Mouse (Mus musculus): ENCODE measurements around the gene H2-DMb1.

The H2-DMb1 gene

DNA sequence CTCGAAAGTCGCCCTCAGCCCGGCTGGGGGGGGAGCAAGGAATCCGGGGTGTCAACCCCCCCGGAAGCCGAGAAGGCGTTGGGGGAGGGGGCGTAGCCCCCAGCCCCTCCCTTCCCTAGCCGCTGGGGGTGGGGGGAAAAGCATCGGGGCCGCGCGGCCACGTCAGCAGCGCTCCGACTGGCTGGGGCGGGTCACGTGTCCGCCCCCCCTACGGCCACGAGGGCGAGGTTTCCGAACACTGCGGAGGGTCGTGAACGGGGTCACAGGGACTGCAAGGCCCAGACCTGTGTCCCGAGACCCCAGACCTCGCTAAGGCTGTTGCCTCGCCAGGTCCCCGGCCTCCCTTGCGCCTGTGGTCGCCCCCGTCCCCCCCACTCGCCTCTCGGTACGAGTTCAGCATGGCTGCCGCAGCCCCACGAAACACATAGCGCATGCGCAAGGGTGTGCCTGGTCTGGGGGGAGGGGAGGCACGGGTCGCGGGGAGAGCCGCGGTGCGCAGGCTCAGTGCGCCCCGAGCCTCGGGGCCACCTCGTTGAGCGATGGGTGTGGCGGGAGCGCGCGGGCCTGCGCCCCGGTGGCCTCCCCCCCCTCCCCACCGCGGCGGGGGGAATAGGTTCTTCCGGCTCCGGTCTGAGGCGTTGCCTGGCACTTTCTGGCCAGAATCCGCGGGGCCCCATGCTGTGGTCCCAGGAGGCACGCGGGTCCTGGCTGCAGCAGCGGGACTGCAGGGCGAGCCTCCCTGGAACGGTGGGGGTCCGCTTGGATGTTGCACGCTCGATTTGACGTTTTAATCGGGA, 30.5 kb upstream of the H2-DMb1 start, which contains the start of gene Brd2:
Brd2 (minus strand) TSS at position 447 of the 797 bp plus-strand sequence.
- DNase-seq (ENCODE audit: inconsistent age in 2 of 2, low spot score in 1 of 2) = peak; percentile 99 to 100

GRCm38 (mm10) chr17:34123111-34123510, 29.8 kb upstream of the H2-DMb1 start:
- peak in 1 of 2 experiments; percentile 65 for DNase-seq (ENCODE audit: inconsistent age in 2 of 2, low spot score in 1 of 2)

- DNase-seq (ENCODE audit: inconsistent age in 2 of 2, low spot score in 1 of 2) = peak; percentile 45 to 76
Measured at GRCm38 (mm10) chr17:34123518-34123917, 29.4 kb upstream of the H2-DMb1 start.

DNA sequence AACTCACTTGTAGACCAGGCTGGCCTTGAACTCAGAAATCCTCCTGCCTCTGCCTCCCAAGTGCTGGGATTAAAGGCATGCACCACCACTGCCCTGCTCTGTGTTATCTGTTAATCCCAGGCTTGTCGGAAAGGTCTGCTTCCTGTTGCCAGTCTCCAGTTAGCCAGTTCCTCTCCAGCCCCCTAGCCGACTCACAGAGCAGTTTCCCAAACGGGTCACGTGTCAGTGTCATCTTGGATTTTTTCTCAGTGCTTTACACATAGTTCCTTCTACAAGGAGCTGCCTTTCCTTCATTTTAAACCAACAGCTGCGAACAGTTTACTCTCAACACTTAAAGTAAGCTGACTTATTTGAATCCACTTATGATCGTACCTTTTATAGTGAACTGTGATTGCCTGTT, 28.2 kb upstream of the H2-DMb1 start:
- peak in 1 of 2 experiments; percentile 59 for DNase-seq (ENCODE audit: inconsistent age in 2 of 2, low spot score in 1 of 2)

DNA sequence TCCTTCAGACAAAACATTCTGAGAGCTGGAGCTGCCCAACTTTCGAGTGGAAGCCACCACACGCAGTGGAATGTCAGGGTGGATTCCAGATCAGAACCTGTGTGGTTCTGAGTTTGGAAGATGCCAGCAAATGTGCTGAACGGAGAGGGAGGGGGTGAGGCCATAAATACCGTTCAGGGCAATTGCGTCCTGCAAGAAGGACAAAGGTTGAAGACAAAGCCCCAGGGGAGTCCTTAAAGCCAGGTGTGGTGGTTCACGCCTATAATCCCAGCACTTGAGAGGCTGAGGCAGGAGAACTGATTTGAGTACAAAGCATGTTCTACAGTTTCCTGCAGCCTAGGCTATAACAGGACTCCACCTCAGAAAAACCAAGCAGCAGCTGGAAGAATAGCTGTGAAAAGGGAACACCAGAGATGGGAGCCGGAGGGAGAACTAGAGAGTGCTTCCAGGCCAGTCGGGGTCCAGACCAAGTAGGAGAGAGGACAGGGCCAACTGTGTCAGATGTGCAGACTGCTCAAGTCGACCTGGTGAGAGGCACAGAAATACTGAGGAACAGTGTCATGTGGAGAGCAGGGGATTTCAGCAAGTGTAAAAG, 25.9 kb upstream of the H2-DMb1 start:
- DNase-seq (ENCODE audit: inconsistent age in 2 of 2, low spot score in 1 of 2) = peak in 1 of 2 experiments; percentile 42

DNA sequence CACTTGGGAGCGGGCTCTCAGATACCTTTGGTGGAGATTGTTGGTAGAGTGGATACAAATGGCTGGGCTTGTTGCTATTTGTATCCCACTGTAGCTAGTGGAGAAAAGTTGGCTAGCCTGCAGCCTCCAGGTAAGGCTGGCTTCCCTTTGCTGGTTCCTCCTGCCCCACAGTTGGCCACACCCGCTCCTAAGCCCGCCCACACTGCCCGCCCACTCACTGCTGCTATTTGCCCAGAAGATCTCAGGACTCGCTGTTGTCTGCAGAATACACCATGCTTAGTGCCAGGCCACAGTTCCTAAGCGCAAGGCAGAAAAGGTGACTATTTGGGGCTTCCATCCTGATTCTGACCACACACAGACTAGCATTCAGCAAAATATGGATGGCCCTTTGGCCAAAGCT, 25.4 kb upstream of the H2-DMb1 start:
- DNase-seq (ENCODE audit: inconsistent age in 2 of 2, low spot score in 1 of 2) = peak in 1 of 2 experiments; percentile 73

GRCm38 (mm10) chr17:34128264-34128937, 24.5 kb upstream of the H2-DMb1 start:
- peak in 1 of 2 experiments; percentile 30 for DNase-seq (ENCODE audit: inconsistent age in 2 of 2, low spot score in 1 of 2)

DNA sequence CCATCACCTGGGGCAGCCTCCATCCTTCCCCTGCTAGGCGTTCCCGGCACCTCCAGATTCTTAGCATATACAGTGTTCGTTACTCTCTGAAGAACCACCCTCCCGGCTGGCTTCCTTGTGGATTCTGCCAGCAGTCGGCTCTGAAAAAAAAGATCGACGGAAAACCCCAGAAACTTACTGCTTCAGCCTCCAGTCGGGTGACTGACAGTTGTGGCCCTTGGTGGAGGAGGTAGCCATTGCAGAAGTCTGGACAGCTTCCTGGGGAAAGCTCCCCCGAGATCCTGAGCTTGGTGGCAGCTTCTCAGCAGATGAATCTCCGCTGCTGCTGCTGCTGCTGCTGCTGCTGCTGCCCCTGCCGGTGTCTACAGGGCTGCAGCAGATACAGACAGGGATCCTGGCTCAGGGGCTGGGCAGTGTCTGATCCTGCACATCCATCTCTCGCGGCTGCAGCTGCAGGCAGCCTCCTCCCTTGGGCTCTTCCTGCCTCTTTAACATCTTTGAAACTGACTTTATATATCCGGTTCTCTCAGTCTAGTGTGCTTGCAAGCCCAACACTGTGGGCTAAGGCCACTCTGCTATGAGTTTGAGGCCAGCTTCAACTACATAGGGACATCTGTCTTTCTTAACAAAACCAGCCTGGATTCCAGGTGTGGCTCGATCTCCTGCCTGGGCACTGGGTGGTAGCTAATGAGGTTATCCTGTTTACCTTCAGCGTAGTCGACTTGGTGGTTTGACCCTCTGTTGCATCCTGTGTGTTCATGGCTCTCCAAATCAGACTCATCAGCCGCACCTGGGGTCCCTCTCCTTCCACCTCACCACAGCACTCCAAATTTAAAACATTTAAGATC, 23.7 kb upstream of the H2-DMb1 start:
- DNase-seq (ENCODE audit: inconsistent age in 2 of 2, low spot score in 1 of 2) = peak in 1 of 2 experiments; percentile 32

DNA sequence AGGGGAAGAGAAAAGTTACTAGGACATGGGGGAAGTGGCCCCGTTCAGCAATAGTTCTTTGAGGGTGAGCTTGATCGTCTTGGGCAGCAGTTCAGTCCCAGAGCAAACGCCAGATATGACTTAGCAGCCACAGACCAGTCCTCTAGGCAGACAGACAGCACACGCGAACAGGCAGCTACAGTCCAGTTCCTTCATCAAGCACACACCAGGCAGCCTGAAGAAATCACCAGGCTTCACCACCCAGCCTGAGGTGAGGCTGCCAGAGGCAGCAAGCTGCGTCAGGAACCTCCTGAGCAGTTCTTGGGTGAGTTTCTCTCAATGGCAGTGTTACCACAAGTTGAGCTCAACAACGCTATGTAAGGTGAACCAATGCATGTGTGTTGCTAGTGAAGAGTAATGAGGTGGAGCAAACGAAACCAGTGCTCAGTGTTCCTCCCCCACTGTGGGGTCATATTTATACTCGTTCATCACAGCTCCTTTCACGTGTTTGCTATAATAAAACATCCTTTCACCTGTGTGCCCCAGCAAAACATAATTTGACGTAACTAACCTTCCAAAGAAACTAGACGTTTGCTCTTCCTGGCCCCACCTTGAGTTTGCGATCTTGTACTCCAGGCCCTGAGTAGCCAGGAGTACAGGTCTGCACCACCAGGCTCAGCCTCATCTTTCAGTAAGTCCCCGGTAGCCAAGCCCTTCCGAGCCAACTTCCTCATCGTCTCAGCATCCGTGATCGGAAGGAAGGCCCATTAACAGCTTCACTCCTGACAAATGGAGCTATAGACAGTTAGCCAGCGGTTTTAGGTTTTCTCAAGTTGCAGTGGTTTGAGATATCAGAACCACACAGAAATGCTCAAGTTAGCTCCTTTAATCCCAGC, 22.6 kb upstream of the H2-DMb1 start:
- DNase-seq (ENCODE audit: inconsistent age in 2 of 2, low spot score in 1 of 2) = peak in 1 of 2 experiments; percentile 18

DNA sequence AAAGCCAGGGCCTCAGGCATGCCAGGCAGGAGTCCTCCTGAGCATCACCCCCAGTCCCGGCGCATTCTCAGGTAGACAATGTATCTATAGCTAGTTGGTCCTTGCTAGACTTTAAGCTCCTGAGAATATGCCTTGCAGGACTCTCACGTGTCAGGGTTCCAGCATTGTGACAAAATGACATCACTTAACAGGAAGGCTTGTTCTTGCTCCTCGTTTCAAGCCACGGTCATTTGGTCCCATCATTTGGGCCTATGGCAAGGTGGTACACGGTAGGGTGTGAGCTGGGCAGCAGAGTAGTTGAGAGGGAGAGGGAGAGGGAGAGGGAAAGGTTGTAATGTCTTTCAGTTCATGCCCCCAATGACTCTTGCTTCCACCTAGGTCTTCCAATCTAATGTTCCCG, 21.0 kb upstream of the H2-DMb1 start:
- peak in 1 of 2 experiments; percentile 20 for DNase-seq (ENCODE audit: inconsistent age in 2 of 2, low spot score in 1 of 2)

DNA sequence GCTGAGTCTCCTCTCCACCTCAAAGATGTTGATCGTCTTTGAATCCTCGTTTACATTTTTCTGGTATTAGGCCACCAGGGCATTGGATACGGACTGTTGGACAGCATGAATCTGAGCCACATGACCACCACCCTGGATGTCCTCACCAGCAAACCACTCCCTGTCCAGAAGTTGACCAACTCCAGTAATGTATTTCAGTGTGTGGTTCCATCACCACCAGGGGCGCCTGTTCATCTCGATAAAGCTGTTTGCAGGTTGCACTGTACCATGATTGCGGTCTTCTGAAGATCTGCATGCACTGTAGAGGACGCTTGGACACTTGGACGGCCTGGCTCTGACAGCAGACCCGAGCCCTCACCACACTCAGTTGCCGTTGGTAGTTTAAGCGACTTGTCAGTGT, 19.6 kb upstream of the H2-DMb1 start:
- DNase-seq (ENCODE audit: inconsistent age in 2 of 2, low spot score in 1 of 2) = peak; percentile 7 to 43

DNA sequence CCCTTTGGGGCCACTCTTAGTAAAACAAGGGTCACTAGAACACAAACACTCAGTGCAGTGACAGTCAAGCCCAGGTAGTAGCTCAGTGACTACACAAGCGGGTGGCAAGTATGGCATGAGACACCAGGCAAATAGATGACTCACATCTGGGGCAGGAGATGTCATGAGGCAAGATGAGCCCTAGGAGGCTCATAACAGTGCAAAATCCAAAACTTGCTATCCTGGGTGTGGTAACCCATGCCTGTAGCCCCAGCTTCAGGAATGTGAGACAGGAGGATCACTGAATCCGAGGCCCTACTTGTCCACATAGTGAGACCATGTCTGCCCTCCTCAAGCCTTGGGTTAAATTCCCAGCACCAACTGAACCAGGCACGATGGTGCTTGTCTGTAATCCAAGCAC, 18.4 kb upstream of the H2-DMb1 start:
- DNase-seq (ENCODE audit: inconsistent age in 2 of 2, low spot score in 1 of 2) = peak in 1 of 2 experiments; percentile 40

DNA sequence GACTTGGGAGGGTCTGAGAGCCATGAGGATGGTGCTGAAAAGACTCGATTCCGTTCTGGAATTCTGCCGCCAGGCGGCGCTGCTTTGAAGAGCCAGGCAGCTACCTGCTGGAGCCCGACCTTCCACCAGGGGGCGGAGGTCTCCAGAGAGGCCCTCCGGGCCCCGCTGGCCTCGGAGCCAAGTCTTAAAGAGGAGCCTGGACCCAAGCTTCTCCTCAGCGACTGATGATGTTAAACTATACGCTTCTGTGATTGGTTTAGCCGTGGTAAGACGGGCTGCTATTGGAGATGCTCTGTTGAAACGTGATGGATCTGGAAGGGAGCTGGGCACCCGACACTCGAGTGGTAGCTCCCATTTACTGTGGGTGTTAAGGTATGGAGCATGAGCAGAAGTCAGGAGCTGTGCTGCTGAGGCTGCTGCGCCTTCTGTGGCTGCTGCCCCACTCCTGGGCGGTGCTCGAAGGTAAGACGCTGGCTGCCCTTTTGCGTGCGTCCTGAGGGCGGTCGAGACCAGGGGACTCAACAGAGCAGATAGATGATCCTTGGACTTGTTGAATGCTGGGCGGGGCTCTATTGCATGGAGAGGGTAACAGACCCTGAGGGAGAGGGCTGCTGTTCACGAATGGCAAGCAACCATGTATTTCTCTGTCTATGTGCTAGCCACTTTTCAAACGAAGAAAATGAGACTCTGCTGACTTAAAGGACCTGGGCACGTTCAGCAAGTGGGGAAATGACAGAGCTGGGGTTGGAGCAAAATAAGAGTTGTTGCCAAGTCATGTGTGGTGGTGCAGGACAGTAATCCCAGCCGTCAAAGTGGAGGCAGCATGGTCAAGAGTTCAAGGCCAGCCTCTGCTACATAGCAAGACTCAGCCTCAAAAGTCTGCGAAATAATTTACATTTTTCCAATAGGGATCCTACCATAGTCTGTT, 17.3 kb upstream of the H2-DMb1 start:
- DNase-seq (ENCODE audit: inconsistent age in 2 of 2, low spot score in 1 of 2) = peak; percentile 98 to 99

GRCm38 (mm10) chr17:34137601-34138000, 15.3 kb upstream of the H2-DMb1 start:
- DNase-seq (ENCODE audit: inconsistent age in 2 of 2, low spot score in 1 of 2) = peak in 1 of 2 experiments; percentile 17

- no peak for DNase-seq (ENCODE audit: inconsistent age in 2 of 2, low spot score in 1 of 2)
Measured at GRCm38 (mm10) chr17:34138655-34139054, 14.2 kb upstream of the H2-DMb1 start.

- peak; percentile 37 to 69 for DNase-seq (ENCODE audit: inconsistent age in 2 of 2, low spot score in 1 of 2)
Measured at GRCm38 (mm10) chr17:34139416-34139815, 13.5 kb upstream of the H2-DMb1 start.

- DNase-seq (ENCODE audit: inconsistent age in 2 of 2, low spot score in 1 of 2) = no peak
Measured at GRCm38 (mm10) chr17:34140240-34140639, 12.6 kb upstream of the H2-DMb1 start.

GRCm38 (mm10) chr17:34141448-34141847, 11.4 kb upstream of the H2-DMb1 start:
- DNase-seq (ENCODE audit: inconsistent age in 2 of 2, low spot score in 1 of 2) = no peak
